Mouse (Mus musculus): Measurements from ENCODE around the gene Cntn4. TPM values are rescaled to one million over a fixed set of nuclear protein-coding genes. Genes with fewer than 3 reads are reported as not detected.

Gene Cntn4
- polyA plus RNA-seq (2015; fragmentation: Nextera tagmentation; extraction: Ambion mirVana) = 0.77 and 0.78 TPM in 2 replicates

- no peak within 1 kb of the TSS for H3K9ac ChIP-seq
- H3K27me3 ChIP-seq (replicated peaks) = peaks cover 25% of the 10 kb centered on the region
- ATAC-seq = peak; percentile 53
- H3K4me2 ChIP-seq (replicated peaks) = peak within 1 kb of the TSS; percentile 64
- 2% methylated on average over 39 of the region's 40 CpGs for WGBS
- no peaks in the 10 kb centered on the region for H3K36me3 ChIP-seq
- no peaks in the 10 kb centered on the region for H3K9me3 ChIP-seq
- no peak within 1 kb of the TSS for H3K27ac ChIP-seq
- H3K4me1 ChIP-seq (replicated peaks) = no peaks in the 10 kb centered on the region
- peak within 1 kb of the TSS; percentile 26 for H3K4me3 ChIP-seq (replicated peaks)
These were observed at the start of gene Cntn4 for GRCm38 (mm10) chr6:105677149-105678031. Cntn4 (plus strand) TSS chr6:105677660.

GRCm38 (mm10) chr6:105674276-105674675 is 3.2 kb upstream of the Cntn4 start:
- Histone ChIP-seq H3K4me3 (replicated peaks) (no peak overlapping the region), H3K27ac (no peak overlapping the region), H3K4me2 (replicated peaks) (no peak overlapping the region), H3K36me3 (no peaks in the 10 kb centered on the region), H3K9me3 (no peaks in the 10 kb centered on the region), H3K9ac (no peak overlapping the region), H3K4me1 (replicated peaks) (no peaks in the 10 kb centered on the region), H3K27me3 (replicated peaks) (peaks cover 25% of the 10 kb centered on the region)
- 74% methylated on average over 4 of the region's 4 CpGs for WGBS
- ATAC-seq = no peak

- no peaks in the 10 kb centered on the region for H3K9me3 ChIP-seq
- no peaks in the 10 kb centered on the region for H3K36me3 ChIP-seq
- 49% methylated on average over 3 of the region's 3 CpGs for WGBS
- H3K9ac ChIP-seq = no peak overlapping the region
- H3K27me3 ChIP-seq (replicated peaks) = peaks cover 25% of the 10 kb centered on the region
- no peak for ATAC-seq
- H3K4me1 ChIP-seq (replicated peaks) = no peaks in the 10 kb centered on the region
- H3K4me3 ChIP-seq (replicated peaks) = no peak overlapping the region
- H3K27ac ChIP-seq = no peak overlapping the region
- H3K4me2 ChIP-seq (replicated peaks) = no peak overlapping the region
These were observed 2.4 kb upstream of the Cntn4 start for GRCm38 (mm10) chr6:105675099-105675498.

- Histone ChIP-seq H3K4me3 (replicated peaks) (no peak overlapping the region), H3K9ac (no peak overlapping the region), H3K4me2 (replicated peaks) (no peak overlapping the region), H3K27ac (no peak overlapping the region), H3K36me3 (no peaks in the 10 kb centered on the region), H3K9me3 (no peaks in the 10 kb centered on the region), H3K27me3 (replicated peaks) (peaks cover 25% of the 10 kb centered on the region), H3K4me1 (replicated peaks) (no peaks in the 10 kb centered on the region)
- 27% methylated on average over 5 of the region's 5 CpGs for WGBS
- no peak for ATAC-seq
These were observed 823 bp upstream of the Cntn4 start for GRCm38 (mm10) chr6:105676637-105677036.

- no peak overlapping the region for H3K9ac ChIP-seq
- no peak overlapping the region for H3K27ac ChIP-seq
- ATAC-seq = no peak
- no peaks in the 10 kb centered on the region for H3K9me3 ChIP-seq
- H3K4me2 ChIP-seq (replicated peaks) = no peak overlapping the region
- no peak overlapping the region for H3K4me3 ChIP-seq (replicated peaks)
- no peaks in the 10 kb centered on the region for H3K36me3 ChIP-seq
- no peaks in the 10 kb centered on the region for H3K4me1 ChIP-seq (replicated peaks)
- peaks cover 25% of the 10 kb centered on the region for H3K27me3 ChIP-seq (replicated peaks)
- WGBS = 15% methylated on average over 5 of the region's 5 CpGs
These were observed 1.3 kb downstream of the Cntn4 start for GRCm38 (mm10) chr6:105678778-105679177.

- Histone ChIP-seq H3K27me3 (replicated peaks) (peaks cover 25% of the 10 kb centered on the region), H3K4me3 (replicated peaks) (no peak overlapping the region), H3K9ac (no peak overlapping the region), H3K36me3 (no peaks in the 10 kb centered on the region), H3K4me1 (replicated peaks) (no peaks in the 10 kb centered on the region), H3K9me3 (no peaks in the 10 kb centered on the region), H3K27ac (no peak overlapping the region), H3K4me2 (replicated peaks) (no peak overlapping the region)
- ATAC-seq = no peak
- WGBS = 70% methylated on average over 2 of the region's 2 CpGs
These were observed 4.0 kb downstream of the Cntn4 start for GRCm38 (mm10) chr6:105681496-105681895.

GRCm38 (mm10) chr6:105683251-105683650 is 5.8 kb downstream of the Cntn4 start:
- 82% methylated on average over 5 of the region's 5 CpGs for WGBS
- Histone ChIP-seq H3K4me3 (replicated peaks) (no peak overlapping the region), H3K27ac (no peak overlapping the region)

DNA sequence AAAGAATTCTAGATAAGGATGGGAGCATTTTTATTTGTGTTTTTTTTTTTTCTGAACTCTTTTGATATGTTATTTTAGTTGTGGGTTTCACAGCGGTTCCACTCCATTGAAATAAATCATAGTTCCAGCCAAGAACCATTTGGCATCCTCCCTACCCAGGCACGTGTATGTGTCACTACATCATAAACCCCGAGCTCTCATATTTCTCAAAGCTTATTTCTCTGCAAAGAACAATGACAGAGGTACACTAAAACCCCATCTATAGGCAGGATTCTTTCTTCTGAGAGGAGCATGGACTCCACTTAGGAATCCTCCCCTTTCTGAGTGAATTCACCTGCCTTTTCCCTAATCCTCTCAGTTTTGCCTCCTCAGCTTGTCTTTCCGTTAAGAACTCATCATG is 6.7 kb downstream of the Cntn4 start:
- no peaks in the 10 kb centered on the region for H3K4me1 ChIP-seq (replicated peaks)
- no peak overlapping the region for H3K4me2 ChIP-seq (replicated peaks)
- H3K9ac ChIP-seq = no peak overlapping the region
- H3K27me3 ChIP-seq (replicated peaks) = no peaks in the 10 kb centered on the region
- H3K36me3 ChIP-seq = no peaks in the 10 kb centered on the region
- no peak overlapping the region for H3K27ac ChIP-seq
- no peaks in the 10 kb centered on the region for H3K9me3 ChIP-seq
- ATAC-seq = no peak
- no peak overlapping the region for H3K4me3 ChIP-seq (replicated peaks)
- WGBS = 42% methylated on average over 4 of the region's 4 CpGs

More at GRCm38 (mm10) chr6:105683251-105683650, 5.8 kb downstream of the Cntn4 start:
- H3K4me1 ChIP-seq (replicated peaks) = no peaks in the 10 kb centered on the region
- ATAC-seq = no peak
- no peaks in the 10 kb centered on the region for H3K9me3 ChIP-seq
- no peak overlapping the region for H3K4me2 ChIP-seq (replicated peaks)
- peaks cover 8% of the 10 kb centered on the region for H3K27me3 ChIP-seq (replicated peaks)
- H3K9ac ChIP-seq = no peak overlapping the region
- H3K36me3 ChIP-seq = no peaks in the 10 kb centered on the region

DNA sequence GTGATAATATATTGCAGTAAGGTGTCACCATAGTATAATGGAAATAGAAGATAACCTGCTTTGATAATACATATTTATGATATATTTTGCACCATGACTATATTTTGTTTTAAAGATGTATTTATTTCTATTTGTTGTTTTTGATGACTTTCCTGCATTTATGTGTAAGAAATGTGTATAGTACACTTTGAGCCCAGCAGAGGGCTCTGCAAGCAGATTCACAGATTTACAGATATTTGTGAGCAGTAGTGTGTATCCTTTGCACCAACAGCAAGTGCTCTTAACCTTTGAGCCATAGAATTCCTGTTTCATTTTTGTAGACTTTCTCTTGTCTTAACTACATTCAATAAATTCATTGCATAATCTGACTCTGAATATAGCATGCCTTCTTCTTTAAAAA is 10.7 kb downstream of the Cntn4 start:
- Histone ChIP-seq H3K9ac (no peak overlapping the region), H3K4me1 (replicated peaks) (no peaks in the 10 kb centered on the region), H3K4me2 (replicated peaks) (no peak overlapping the region), H3K9me3 (no peaks in the 10 kb centered on the region), H3K27me3 (replicated peaks) (no peaks in the 10 kb centered on the region), H3K4me3 (replicated peaks) (no peak overlapping the region), H3K27ac (no peak overlapping the region), H3K36me3 (no peaks in the 10 kb centered on the region)
- ATAC-seq = no peak

DNA sequence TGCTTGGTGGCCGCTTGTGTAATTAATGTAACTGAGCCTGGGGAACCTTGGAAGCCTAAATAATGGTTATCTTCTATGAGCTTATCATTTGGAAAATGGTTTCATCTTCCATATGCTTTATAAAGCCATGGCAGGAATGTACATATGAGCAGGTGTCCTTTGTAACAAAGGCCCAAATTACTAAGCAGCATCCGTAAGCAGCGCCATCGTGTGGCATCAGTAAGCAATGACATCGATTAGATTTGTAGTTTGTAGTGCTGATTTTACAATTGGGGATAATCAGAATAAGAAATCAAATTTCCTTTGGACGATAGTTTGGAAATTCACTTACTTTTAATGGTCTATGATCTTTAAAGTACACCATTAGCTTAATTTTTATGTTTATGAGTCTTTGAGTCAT is 64.6 kb downstream of the Cntn4 start:
- ATAC-seq = no peak
- H3K4me1 ChIP-seq (replicated peaks) = no peaks in the 10 kb centered on the region
- H3K9ac ChIP-seq = no peak overlapping the region
- no peak overlapping the region for H3K27ac ChIP-seq
- WGBS = 28% methylated on average over 6 of the region's 6 CpGs
- H3K4me2 ChIP-seq (replicated peaks) = no peak overlapping the region
- no peak overlapping the region for H3K4me3 ChIP-seq (replicated peaks)
- H3K27me3 ChIP-seq (replicated peaks) = no peaks in the 10 kb centered on the region
- no peaks in the 10 kb centered on the region for H3K9me3 ChIP-seq
- H3K36me3 ChIP-seq = no peaks in the 10 kb centered on the region

GRCm38 (mm10) chr6:105780616-105781015 is 103.2 kb downstream of the Cntn4 start:
- Histone ChIP-seq H3K27ac (no peak overlapping the region), H3K36me3 (no peaks in the 10 kb centered on the region), H3K4me3 (replicated peaks) (no peak overlapping the region), H3K4me1 (replicated peaks) (no peaks in the 10 kb centered on the region), H3K27me3 (replicated peaks) (no peaks in the 10 kb centered on the region), H3K4me2 (replicated peaks) (no peak overlapping the region), H3K9ac (no peak overlapping the region), H3K9me3 (no peaks in the 10 kb centered on the region)
- WGBS = 85% methylated on average over 1 of the region's 1 CpGs
- ATAC-seq = no peak

- H3K27me3 ChIP-seq (replicated peaks) = no peaks in the 10 kb centered on the region
- no peak overlapping the region for H3K27ac ChIP-seq
- no peaks in the 10 kb centered on the region for H3K36me3 ChIP-seq
- H3K9me3 ChIP-seq = no peaks in the 10 kb centered on the region
- no peak overlapping the region for H3K4me2 ChIP-seq (replicated peaks)
- no peak overlapping the region for H3K9ac ChIP-seq
- H3K4me3 ChIP-seq (replicated peaks) = no peak overlapping the region
- H3K4me1 ChIP-seq (replicated peaks) = no peaks in the 10 kb centered on the region
- WGBS = 98% methylated on average over 2 of the region's 2 CpGs
- ATAC-seq = no peak
These were observed 111.0 kb downstream of the Cntn4 start for GRCm38 (mm10) chr6:105788462-105788861.

GRCm38 (mm10) chr6:105835099-105835498 is 157.6 kb downstream of the Cntn4 start:
- Histone ChIP-seq H3K4me3 (replicated peaks) (no peak overlapping the region), H3K27me3 (replicated peaks) (no peaks in the 10 kb centered on the region), H3K4me1 (replicated peaks) (no peaks in the 10 kb centered on the region), H3K4me2 (replicated peaks) (no peak overlapping the region), H3K9ac (no peak overlapping the region), H3K9me3 (no peaks in the 10 kb centered on the region), H3K27ac (no peak overlapping the region), H3K36me3 (no peaks in the 10 kb centered on the region)
- ATAC-seq = no peak
